Mouse (Mus musculus): ENCODE results near the gene Lamp2.
"Not testable (repeated sequence)": the region's sequence is repeated elsewhere in the genome, so short reads cannot be mapped to it uniquely, and the experiment has no call there.

Gene Lamp2

GRCm38 (mm10) chrX:38455890-38456634 lies at the start of gene Lamp2:
Gene Lamp2, minus strand, starts transcription at chrX:38456454.
- peak; percentile 80 for DNase-seq

GRCm38 (mm10) chrX:38504846-38505245 lies 48.6 kb upstream of the Lamp2 start:
- DNase-seq = no peak

GRCm38 (mm10) chrX:38502182-38502581 lies 45.9 kb upstream of the Lamp2 start:
- DNase-seq = not testable (repeated sequence)

GRCm38 (mm10) chrX:38485464-38485863 lies 29.2 kb upstream of the Lamp2 start:
- DNase-seq = not testable (repeated sequence)

- no peak for DNase-seq
Measured at GRCm38 (mm10) chrX:38478583-38478982, 22.3 kb upstream of the Lamp2 start.

- peak; percentile 69 for DNase-seq
Measured at GRCm38 (mm10) chrX:38473537-38474299, 17.5 kb upstream of the Lamp2 start.

- no peak for DNase-seq
Measured at GRCm38 (mm10) chrX:38473164-38473536, 16.9 kb upstream of the Lamp2 start.

- DNase-seq = no peak
Measured at GRCm38 (mm10) chrX:38466236-38466635, 10.0 kb upstream of the Lamp2 start.

- DNase-seq = no peak
Measured at GRCm38 (mm10) chrX:38463160-38463559, 6.9 kb upstream of the Lamp2 start.

- DNase-seq = no peak
Measured at GRCm38 (mm10) chrX:38462101-38462500, 5.8 kb upstream of the Lamp2 start.

GRCm38 (mm10) chrX:38460887-38461286 lies 4.6 kb upstream of the Lamp2 start:
- no peak for DNase-seq

GRCm38 (mm10) chrX:38459076-38459475 lies 2.8 kb upstream of the Lamp2 start:
- DNase-seq = no peak

- DNase-seq = no peak
Measured at GRCm38 (mm10) chrX:38456635-38457006, 367 bp upstream of the Lamp2 start.

GRCm38 (mm10) chrX:38455474-38455873 lies 780 bp downstream of the Lamp2 start:
- DNase-seq = no peak

- DNase-seq = no peak
Measured at GRCm38 (mm10) chrX:38454900-38455299, 1.4 kb downstream of the Lamp2 start.

GRCm38 (mm10) chrX:38453924-38454323 lies 2.3 kb downstream of the Lamp2 start:
- DNase-seq = peak; percentile 8

GRCm38 (mm10) chrX:38450476-38450875 lies 5.8 kb downstream of the Lamp2 start:
- peak; percentile 46 for DNase-seq

GRCm38 (mm10) chrX:38445705-38446104 lies 10.5 kb downstream of the Lamp2 start:
- DNase-seq = no peak

- DNase-seq = no peak
Measured at GRCm38 (mm10) chrX:38442425-38442824, 13.8 kb downstream of the Lamp2 start.

- no peak for DNase-seq
Measured at GRCm38 (mm10) chrX:38439629-38440028, 16.6 kb downstream of the Lamp2 start.

GRCm38 (mm10) chrX:38438147-38438791 lies 18.0 kb downstream of the Lamp2 start:
- DNase-seq = peak; percentile 81

- DNase-seq = no peak
Measured at GRCm38 (mm10) chrX:38429455-38429854, 26.8 kb downstream of the Lamp2 start.

- no peak for DNase-seq
Measured at GRCm38 (mm10) chrX:38428818-38429440, 27.3 kb downstream of the Lamp2 start.

All from lung, postnatal 14 days (tissue).